Mouse (Mus musculus) heart, embryonic 11.5 days (tissue): ENCODE data around the gene Dab1. TPM values are rescaled to one million over a fixed set of nuclear protein-coding genes. Genes with fewer than 3 reads are reported as not detected.

Experiments used
- ATAC-seq: fragments of 200-750 bp; cut with Nextera tagmentation; replicated peaks from 2 replicates; pipeline ENCODE4 v1.8.0; 2017; ENCODE audit warnings: moderate library complexity; ENCODE audit not compliant: insufficient number of reproducible peaks, low FRiP score, low TSS enrichment
- H3K27ac ChIP-seq: fragments of 300-500 bp; sonication (generic); 2 replicates; pipeline ENCODE4 v1.5.1; 2014; ENCODE audit warnings: mild to moderate bottlenecking, low read depth, low read length
- H3K27me3 ChIP-seq: fragments of 300-500 bp; sonication (generic); 2 replicates; pipeline ENCODE4 v1.6.1; 2014; ENCODE audit warnings: mild to moderate bottlenecking, low read length, mixed read lengths; ENCODE audit not compliant: control insufficient read depth, insufficient read depth
- H3K36me3 ChIP-seq: fragments of 300-500 bp; sonication (generic); 2 replicates; pipeline ENCODE4 v1.6.1; 2014; ENCODE audit warnings: mild to moderate bottlenecking, low read length, moderate library complexity, mixed read lengths; ENCODE audit not compliant: control insufficient read depth, insufficient read depth
- H3K4me1 ChIP-seq: fragments of 300-500 bp; sonication (generic); 2 replicates; pipeline ENCODE4 v1.6.1; 2014; ENCODE audit warnings: low read length; ENCODE audit not compliant: control insufficient read depth, insufficient read depth
- H3K4me2 ChIP-seq: fragments of 300-500 bp; sonication (generic); 2 replicates; pipeline ENCODE4 v1.6.1; 2014; ENCODE audit warnings: mild to moderate bottlenecking, moderate library complexity
- H3K4me3 ChIP-seq: fragments of 300-500 bp; sonication (generic); 2 replicates; pipeline ENCODE4 v1.5.1; 2014; ENCODE audit warnings: low read depth, low read length
- H3K9ac ChIP-seq: fragments of 300-500 bp; sonication (generic); 2 replicates; pipeline ENCODE4 v1.6.1; 2014; ENCODE audit warnings: mild to moderate bottlenecking, low read depth, low read length, moderate library complexity
- H3K9me3 ChIP-seq: fragments of 300-500 bp; sonication (generic); replicated peaks from 2 replicates; pipeline ENCODE4 v1.6.1; 2016; ENCODE audit warnings: low read length; ENCODE audit not compliant: control insufficient read depth
- WGBS: fragments of 180-500 bp; shearing (Covaris S2); extraction: QIAGEN DNeasy Blood & Tissue Kit; methylation state at CpG from one replicate; pipeline ENCODE4 v1.1.7; 2014; ENCODE audit not compliant: insufficient replicate concordance; 5-methylcytosine and 5-hydroxymethylcytosine counted together
- polyA plus RNA-seq: library from polyadenylated mRNA; unstranded; fragments of >200 nt; fragmentation: Nextera tagmentation; extraction: Ambion mirVana; gene quantifications from 2 replicates; pipeline ENCODE4 v1.2.1, GENCODE M21; 2014

Gene Dab1
- polyA plus RNA-seq, 1 experiment from 2014 or later = 1.9 TPM

DNA sequence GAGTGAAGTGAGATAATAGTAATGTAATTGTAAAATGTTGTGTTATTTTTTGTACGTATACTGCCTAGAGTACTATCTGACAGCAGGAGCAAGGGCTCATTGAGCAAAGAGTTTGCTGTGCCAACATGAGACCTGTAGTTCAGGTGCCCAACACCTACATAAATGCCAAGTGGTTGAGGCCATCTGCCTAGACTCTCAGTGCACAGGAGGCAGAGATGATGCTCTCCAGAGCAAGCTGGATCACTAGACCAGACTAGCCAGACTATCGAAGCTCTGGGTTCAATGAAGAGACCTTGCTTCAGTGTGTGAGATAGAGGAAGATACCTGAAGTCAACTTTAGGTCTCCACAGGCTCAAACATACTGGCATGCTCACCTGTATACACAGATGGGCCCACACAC, 799.2 kb downstream of the Dab1 start:
- no peak for ATAC-seq
- 80% methylated on average over 2 of the region's 2 CpGs for WGBS
- no peak overlapping the region for H3K4me3 ChIP-seq
- no peak overlapping the region for H3K9ac ChIP-seq
- H3K36me3 ChIP-seq = no peaks in the 10 kb centered on the region
- no peaks in the 10 kb centered on the region for H3K9me3 ChIP-seq
- H3K4me1 ChIP-seq = no peaks in the 10 kb centered on the region
- no peaks in the 10 kb centered on the region for H3K27me3 ChIP-seq
- no peak overlapping the region for H3K27ac ChIP-seq
- H3K4me2 ChIP-seq = no peak overlapping the region

DNA sequence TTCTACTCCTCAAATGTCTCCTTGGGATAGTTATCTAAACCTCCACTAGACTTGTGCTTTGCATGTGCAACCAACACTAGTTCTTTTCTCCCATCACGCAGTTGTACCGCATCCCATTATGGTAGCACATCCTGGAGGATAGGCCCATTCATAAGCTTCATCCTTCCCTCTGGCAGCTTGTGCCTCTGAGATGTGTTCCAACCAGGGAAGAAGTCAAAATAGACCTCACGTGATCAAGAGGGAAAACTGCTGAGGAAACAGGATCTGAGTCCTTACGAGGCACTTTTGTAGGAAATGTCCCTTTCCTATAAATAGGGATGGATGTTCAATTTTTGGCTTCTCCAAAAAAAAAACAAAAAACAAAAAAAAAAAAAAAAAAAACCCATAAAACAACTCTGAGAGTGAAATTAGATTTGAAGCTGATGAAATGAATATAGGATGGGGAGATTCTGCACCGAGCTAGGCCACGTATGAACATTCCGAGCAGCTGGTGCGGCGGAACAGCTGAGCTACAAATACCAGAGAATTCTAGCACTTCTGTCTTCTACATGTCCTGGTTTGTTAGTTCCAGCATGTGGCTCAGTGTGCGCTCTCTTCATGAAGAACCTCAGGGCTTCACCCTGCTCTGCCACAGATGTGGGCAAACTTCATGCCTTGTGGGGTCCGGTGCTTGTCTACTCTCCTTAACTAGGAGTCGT, 802.0 kb downstream of the Dab1 start:
- H3K9me3 ChIP-seq = no peaks in the 10 kb centered on the region
- whole genome bisulfite sequencing = 86% methylated on average over 12 of the region's 12 CpGs

DNA sequence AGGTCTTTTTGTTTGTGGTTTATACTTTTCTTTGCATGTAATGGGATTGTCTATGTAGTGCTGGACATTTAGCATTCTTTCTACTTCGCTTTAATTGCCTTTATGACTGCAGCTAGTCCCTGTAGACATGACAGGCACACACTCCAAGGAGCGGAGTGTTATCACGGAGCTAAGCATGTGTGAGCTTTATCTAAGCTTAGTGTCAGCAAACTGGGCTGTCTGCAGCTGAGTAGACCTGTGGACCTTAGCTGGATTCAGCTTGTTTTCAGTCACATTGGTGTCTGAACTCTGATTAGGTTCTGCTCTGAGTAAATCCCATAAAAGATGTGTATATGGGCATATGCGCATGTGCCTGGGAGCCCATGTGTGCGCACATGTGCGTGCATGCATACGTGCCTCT, 810.0 kb downstream of the Dab1 start:
- Histone ChIP-seq H3K27me3 (no peaks in the 10 kb centered on the region), H3K4me2 (no peak overlapping the region), H3K36me3 (no peaks in the 10 kb centered on the region), H3K4me1 (0 out of 2 replicates have a peak, but pooled peaks cover 3% of the 10 kb centered on the region), H3K9me3 (no peaks in the 10 kb centered on the region), H3K4me3 (no peak overlapping the region), H3K27ac (no peak overlapping the region), H3K9ac (no peak overlapping the region)
- ATAC-seq = no peak
- 63% methylated on average over 7 of the region's 7 CpGs for WGBS

More for the DNA sequence above, 802.0 kb downstream of the Dab1 start:
- Histone ChIP-seq H3K27me3 (no peaks in the 10 kb centered on the region), H3K27ac (no peak overlapping the region), H3K4me3 (no peak overlapping the region), H3K4me1 (no peaks in the 10 kb centered on the region), H3K9ac (no peak overlapping the region), H3K36me3 (no peaks in the 10 kb centered on the region), H3K4me2 (no peak overlapping the region)
- ATAC-seq = no peak

DNA sequence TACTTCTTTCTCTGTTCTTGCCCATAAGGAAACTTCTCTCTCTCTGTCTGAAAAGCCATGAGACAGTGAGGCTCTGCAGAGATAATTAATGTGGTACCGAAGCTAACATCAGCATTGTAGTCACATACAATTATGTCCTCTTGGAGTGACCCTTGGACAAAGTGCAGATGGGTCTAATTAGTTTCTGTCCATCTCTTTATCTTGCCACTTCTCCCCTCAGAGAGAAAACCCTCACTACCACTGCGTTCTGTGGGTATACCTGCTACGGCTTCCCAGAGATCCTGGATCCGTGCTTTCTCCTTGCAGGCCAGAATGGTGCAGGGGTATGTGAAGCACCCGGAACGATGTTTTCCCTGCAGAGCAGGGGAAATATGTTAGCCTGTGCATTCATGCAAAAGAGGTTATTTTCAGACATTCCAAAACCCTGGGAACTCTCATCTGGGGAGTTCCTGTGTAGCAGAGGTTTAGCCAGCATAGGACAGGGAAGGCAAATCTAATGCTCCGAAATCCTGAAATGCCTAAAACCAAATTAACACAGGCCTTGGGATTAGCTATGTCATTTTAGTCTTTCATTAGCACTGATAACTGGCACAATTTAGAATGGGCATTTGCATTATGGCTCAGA, 812.2 kb downstream of the Dab1 start:
- H3K4me2 ChIP-seq = no peak overlapping the region
- WGBS = 63% methylated on average over 7 of the region's 7 CpGs
- 0 out of 2 replicates have a peak, but pooled peaks cover 3% of the 10 kb centered on the region for H3K4me1 ChIP-seq
- H3K9me3 ChIP-seq = no peaks in the 10 kb centered on the region
- no peak overlapping the region for H3K4me3 ChIP-seq
- no peak for ATAC-seq
- H3K27me3 ChIP-seq = no peaks in the 10 kb centered on the region
- no peaks in the 10 kb centered on the region for H3K36me3 ChIP-seq
- no peak overlapping the region for H3K27ac ChIP-seq
- H3K9ac ChIP-seq = no peak overlapping the region

DNA sequence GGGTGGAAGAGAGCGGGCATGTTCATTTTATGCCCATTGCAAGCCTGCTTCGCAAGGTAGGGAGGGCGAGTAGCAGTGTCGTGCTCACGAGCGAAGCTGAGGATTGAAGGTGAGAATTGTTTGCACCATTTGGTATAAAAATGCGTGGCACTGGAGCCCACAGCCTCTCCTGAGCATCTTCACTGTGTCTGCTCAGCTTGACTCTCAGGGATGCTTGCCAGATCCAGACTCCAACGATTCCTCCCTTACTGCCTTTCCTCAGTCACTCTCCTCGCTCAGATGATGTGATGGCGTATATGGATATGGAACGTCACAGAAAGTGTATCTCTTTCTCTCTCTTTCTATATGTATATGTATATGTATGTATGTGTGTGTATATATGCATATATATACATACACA, 813.0 kb downstream of the Dab1 start:
- Histone ChIP-seq H3K4me2 (no peak overlapping the region), H3K27me3 (no peaks in the 10 kb centered on the region), H3K9me3 (no peaks in the 10 kb centered on the region), H3K27ac (no peak overlapping the region), H3K9ac (no peak overlapping the region), H3K4me1 (0 out of 2 replicates have a peak, but pooled peaks cover 3% of the 10 kb centered on the region), H3K36me3 (no peaks in the 10 kb centered on the region), H3K4me3 (no peak overlapping the region)
- WGBS = 82% methylated on average over 11 of the region's 11 CpGs
- ATAC-seq = no peak

DNA sequence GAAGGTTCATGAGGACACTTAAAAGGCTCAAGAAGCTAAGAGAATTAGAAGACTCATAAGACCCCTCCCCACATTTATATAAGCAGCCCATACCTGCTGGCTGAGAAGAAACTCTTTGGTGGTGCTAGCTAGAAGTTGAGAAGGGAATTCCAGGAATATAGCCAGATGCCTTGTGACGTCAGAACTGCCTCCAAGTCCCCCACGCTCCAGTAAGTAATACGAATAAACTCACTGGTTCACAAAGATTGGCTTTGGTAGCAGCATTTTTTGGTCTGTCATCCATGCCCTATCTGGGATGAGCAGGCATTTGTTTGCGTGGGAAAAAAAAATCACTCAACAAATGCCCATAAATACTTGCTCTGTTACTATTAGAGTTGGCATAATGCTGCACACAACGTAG, 816.6 kb downstream of the Dab1 start:
- Histone ChIP-seq H3K27ac (no peak overlapping the region), H3K4me2 (no peak overlapping the region), H3K27me3 (peaks cover 3% of the 10 kb centered on the region), H3K4me1 (no peaks in the 10 kb centered on the region), H3K36me3 (no peaks in the 10 kb centered on the region), H3K9ac (no peak overlapping the region), H3K4me3 (no peak overlapping the region), H3K9me3 (no peaks in the 10 kb centered on the region)
- ATAC-seq = no peak
- 78% methylated on average over 5 of the region's 5 CpGs for WGBS

DNA sequence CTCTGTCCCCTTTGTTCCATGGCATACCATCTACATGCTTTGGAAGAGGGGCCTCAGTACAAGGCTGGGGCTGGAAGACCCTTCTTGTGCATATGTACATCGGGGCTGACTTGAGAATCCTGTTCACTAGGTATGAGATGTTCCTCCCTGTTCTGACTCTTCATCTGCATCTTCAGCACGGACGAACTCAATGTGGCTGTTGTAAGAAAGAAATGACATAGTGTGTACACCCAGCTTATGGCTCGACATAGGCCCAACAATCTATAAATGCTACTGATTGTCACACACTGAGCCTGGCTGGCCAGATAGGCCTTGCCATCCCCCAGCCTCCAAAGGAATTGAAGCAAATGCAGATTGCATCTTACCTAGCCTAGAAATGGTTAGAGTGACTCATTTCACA, 817.3 kb downstream of the Dab1 start:
- H3K4me3 ChIP-seq = no peak overlapping the region
- ATAC-seq = no peak
- H3K27ac ChIP-seq = no peak overlapping the region
- no peaks in the 10 kb centered on the region for H3K9me3 ChIP-seq
- no peak overlapping the region for H3K9ac ChIP-seq
- no peak overlapping the region for H3K4me2 ChIP-seq
- no peaks in the 10 kb centered on the region for H3K36me3 ChIP-seq
- H3K4me1 ChIP-seq = no peaks in the 10 kb centered on the region
- peaks cover 3% of the 10 kb centered on the region for H3K27me3 ChIP-seq
- 84% methylated on average over 4 of the region's 4 CpGs for WGBS

DNA sequence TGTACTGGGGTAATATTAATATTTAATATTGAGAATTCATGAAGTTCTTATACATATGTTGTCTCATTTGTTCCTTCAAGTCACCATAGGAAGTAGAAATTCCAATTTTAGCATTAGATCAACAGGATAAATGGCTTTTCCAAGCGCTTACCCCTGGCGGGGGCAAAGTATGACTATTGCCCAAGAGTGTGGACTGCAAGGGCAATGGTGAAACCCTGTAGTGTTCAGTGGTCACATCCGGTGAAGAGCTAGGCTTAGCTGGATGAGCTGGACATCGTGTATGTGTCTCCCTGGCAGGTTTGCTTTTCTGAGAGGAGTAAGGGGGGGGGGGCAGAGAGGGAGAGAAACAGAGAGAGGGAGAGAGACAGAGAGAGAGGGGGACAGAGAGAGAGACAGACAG, 819.6 kb downstream of the Dab1 start:
- H3K4me3 ChIP-seq = no peak overlapping the region
- no peaks in the 10 kb centered on the region for H3K36me3 ChIP-seq
- no peak for ATAC-seq
- no peaks in the 10 kb centered on the region for H3K4me1 ChIP-seq
- no peak overlapping the region for H3K9ac ChIP-seq
- 86% methylated on average over 4 of the region's 4 CpGs for WGBS
- no peak overlapping the region for H3K27ac ChIP-seq
- H3K9me3 ChIP-seq = no peaks in the 10 kb centered on the region
- H3K27me3 ChIP-seq = peaks cover 3% of the 10 kb centered on the region
- no peak overlapping the region for H3K4me2 ChIP-seq

DNA sequence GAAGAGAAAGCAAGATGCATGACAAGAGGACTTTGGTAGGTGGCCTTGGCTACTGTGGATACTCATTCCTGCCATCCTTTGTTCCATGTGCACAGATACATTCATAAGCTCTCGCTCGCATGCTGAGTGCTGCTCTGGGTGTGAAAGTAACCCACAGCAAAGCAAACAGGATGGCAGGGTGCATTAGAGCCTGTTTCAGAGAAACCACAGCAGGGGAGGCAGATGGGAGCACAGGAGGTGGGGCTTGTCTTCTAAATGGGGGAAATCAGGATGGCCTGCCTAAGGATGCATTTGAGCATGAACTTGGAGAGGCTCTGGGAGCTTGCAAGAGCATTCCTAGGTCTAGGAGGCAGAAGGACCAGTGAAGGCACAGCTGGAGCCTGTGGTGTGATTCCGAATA, 820.5 kb downstream of the Dab1 start:
- no peak overlapping the region for H3K4me2 ChIP-seq
- no peak overlapping the region for H3K4me3 ChIP-seq

More for the DNA sequence above, 820.5 kb downstream of the Dab1 start:
- Histone ChIP-seq H3K9ac (no peak overlapping the region), H3K36me3 (no peaks in the 10 kb centered on the region), H3K27me3 (peaks cover 7% of the 10 kb centered on the region), H3K27ac (no peak overlapping the region), H3K9me3 (no peaks in the 10 kb centered on the region), H3K4me1 (no peaks in the 10 kb centered on the region)
- WGBS = 69% methylated on average over 3 of the region's 3 CpGs
- ATAC-seq = no peak
